Mouse (Mus musculus) c-Kit-positive CD71-negative TER-119-negative erythroid progenitor cells, embryonic 14.5 days (primary cell): ENCODE data around the gene Foxa3.
"Not testable (repeated sequence)": the region's sequence is repeated elsewhere in the genome, so short reads cannot be mapped to it uniquely, and the experiment has no call there.

Source experiments
- DNase-seq: peaks from one replicate; pipeline ENCODE4 v3.0.0-alpha.2; 2013; ENCODE audit warnings: low read depth

The Foxa3 gene

DNA sequence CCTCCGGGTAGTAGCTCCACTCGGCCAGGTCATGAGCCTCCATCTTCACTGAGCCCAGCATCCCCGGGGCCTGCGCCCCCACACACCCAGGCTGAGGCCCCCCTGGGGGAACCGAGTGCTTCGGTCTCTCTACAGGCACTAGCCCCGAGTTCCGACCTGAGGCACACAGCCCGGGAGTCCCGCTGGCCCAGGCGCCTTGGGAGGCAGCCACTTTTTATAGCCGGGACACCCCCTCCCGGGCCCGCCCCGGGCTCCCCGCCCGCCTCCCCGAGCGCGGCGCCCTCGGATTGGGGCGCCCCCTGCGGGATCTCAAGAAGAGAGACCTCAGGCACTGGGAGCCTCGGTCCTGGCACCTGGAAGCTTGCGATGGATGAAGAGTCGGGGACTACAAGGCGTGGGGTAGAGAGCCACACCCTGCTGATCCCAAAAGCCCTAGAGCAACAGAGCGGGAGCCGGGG lies at the start of gene Foxa3:
Gene Foxa3, minus strand, starts transcription at position 182 of the 458 bp plus-strand sequence.
- no peak for DNase-seq

DNA sequence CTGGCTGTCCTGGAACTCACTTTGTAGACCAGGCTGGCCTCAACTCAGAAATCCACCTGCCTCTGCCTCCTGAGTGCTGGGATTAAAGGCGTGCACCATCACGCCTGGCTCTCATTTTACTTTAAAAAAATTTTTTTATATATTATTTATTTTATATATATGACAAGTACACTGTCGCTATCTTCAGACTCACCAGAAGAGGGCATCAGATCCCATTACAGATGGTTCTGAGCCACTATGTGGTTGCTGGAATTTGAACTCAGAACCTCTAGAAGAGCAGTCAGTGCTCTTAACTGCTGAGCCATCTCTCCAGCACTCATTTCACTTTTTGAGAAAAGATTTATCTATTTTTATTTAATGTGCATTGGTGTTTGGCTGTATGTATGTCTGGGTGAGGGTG lies 47.7 kb upstream of the Foxa3 start:
- DNase-seq, result not testable (repeated sequence)

DNA sequence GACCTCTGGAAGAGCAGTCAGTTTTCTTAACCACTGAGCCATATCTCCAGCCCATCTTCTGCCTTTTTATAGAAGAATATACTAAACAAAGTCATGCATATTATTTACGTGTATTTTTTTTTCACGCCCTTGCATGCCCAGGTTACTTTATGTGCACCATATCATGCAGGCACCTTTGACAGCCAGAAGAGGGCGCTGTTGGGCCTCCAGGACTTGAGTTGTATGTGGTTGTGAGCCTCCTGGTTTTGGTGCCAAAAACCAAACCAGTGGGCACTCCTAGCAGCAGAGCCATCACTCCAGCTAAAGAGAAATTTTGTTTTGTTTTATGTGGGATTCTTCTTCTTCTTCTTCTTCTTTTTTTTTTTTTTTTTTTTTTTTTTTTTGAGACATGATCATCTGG lies 46.2 kb upstream of the Foxa3 start:
- no peak for DNase-seq

DNA sequence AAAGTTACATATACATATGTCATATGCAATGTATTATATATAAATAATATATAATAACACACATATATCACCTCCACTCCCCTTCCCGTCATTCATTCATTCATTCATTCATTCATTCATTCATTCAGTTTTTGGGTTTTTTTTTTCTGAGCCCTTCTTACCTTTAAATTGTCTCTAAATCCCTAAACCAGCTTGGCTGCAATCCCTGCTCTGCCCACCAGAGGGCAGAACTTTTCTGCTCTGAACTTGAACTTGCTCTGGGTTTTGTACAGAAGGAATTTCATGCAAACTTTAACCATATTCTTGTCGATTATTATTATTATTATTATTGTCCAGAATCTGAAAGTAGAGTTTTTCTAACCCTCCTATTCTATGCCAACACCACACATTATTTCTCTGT lies 45.4 kb upstream of the Foxa3 start:
- DNase-seq, result peak; percentile 76

DNA sequence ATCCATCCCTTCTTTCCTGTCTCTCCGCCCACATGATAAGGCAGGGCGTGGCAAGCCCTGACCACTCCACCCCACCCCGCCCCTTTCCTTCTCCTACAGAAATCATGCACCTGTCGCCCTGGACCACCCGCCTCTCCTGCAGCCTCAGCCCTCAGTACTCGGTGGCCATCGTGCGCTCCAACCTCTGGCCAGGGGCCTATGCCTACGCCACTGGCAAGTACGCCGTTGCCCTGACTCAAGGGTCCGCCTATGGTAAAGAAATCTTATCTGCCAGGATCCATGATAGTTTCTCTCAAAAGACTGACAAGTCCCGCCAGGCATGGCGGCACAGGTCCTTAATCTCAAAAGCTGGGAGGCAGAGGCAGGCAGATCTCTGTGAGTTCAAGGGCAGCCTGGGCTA lies 44.6 kb upstream of the Foxa3 start:
- DNase-seq, result no peak

DNA sequence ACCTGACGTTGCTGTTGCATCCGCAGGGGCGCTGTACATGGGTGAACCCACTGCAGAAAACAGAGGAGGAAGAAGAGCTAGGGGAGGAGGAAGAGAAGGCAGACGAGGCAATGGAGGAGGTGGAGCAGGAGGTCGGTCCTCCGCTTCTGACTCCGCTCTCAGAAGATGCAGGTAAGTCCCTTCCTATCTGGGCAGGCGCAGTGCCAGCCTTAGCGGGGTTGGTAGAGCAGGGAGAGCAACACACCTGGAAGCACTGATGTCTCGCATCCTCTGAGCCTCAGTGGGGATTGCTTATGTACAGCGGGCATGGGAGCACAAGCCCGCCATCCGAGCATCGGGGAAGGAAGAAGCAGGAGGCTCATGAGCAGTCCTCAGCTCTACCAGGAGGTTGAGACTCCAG lies 43.7 kb upstream of the Foxa3 start:
- DNase-seq, result no peak

DNA sequence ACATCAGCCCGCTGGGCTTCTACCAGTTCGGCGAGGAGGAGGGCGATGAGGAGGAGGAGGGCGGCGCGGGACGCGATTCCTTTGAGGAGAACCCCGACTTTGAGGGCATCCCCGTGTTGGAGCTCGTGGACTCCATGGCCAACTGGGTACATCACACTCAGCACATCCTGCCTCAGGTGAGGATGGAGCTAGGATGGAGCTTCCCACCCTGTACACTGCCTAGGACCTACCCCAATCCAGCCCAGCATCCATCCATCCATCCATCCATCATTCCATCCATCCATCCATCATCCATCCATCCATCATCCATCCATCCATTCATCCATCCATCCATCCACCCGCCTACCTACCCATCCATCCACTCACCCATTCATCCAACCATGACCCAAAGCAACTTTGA lies 42.6 kb upstream of the Foxa3 start:
- DNase-seq, result no peak

DNA sequence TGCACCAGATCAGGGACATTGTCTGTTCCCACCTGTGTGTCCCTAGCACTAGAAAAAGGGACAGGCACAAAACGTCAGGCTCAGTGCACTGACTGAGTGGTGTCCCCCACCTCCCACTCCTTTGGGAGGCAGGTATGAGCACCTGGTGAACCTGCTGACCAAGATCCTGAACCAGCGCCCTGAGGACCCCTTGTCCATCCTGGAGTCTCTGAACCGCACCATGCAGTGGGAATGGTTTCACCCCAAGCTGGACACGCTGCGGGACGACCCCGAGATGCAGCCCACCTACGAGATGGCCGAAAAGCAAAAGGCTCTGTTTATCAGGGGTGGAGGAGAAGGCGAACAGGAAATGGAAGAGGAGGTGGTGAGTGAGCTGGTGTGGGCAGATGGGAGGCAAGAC lies 34.1 kb upstream of the Foxa3 start:
- DNase-seq, result no peak

DNA sequence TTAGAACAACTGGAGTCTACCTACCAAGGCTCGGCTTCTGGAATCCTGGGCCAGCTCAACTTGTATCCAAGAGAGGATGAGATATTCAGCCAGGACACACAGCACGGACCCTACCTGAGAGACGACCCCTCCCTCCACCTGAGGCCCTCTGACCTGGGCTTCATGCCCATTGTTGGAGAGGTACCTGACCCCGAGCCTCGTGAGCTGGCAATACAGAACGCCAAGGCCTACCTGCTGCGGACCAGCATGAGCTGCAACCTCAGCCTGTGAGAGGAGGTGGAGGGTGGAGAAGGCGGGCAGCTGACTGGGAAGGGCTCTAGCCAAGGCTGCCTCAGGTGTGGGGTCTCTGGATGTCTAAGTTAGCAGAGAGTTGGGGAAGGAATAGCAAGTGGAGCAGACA lies 31.8 kb upstream of the Foxa3 start:
- DNase-seq, result no peak

DNA sequence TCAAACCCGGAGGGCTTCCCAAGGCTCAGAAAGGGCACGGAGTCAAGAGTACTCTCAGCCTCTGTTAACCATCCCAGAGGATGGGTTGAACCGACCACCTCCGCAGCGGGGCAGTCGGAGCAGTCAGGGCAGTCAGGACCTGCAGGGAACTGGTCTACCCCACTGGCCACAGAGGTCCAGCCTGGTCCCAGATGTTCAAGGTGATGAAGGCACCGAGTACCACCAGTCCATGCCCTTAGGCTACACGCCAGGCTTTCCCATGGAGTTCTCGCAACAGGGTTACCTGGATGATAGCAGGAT lies 31.4 kb upstream of the Foxa3 start:
- DNase-seq, result no peak

DNA sequence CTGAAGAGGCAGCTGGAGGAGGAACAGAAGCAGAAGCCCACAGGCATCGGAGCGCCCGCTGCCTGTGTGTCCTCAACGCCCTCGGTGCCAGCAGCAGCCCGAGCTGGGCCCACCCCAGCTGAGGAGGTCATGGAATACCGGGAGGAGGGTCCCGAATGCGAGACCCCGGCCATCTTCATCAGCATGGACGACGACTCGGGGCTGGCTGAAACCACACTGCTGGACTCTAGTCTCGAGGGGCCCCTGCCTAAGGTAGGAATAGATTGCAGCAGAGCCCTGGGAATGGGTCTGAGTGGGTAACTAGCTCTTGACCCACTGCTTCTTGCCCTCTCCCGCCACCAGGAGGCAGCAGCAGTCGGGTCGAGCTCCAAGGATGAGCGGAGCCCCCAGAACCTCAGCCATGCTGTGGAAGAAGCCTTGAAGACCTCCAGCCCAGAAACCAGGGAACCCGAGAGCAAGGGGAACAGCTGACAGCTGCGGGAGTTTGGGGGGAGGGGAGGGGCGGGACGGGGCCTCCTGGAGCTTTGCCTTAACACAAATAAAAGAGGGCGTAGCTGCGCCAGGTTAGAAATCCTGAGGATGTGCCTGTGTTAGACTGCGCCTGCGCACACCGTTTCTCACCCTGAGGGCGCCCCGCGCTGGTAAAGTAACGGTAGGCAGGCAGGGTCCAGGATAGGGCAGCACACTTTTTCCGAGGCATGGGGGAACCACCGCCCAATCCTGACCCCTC lies 30.9 kb upstream of the Foxa3 start, which contains the start of gene Rsph6a:
Gene Rsph6a, plus strand, starts transcription at position 644 of the 730 bp plus-strand sequence.
- no peak for DNase-seq

DNA sequence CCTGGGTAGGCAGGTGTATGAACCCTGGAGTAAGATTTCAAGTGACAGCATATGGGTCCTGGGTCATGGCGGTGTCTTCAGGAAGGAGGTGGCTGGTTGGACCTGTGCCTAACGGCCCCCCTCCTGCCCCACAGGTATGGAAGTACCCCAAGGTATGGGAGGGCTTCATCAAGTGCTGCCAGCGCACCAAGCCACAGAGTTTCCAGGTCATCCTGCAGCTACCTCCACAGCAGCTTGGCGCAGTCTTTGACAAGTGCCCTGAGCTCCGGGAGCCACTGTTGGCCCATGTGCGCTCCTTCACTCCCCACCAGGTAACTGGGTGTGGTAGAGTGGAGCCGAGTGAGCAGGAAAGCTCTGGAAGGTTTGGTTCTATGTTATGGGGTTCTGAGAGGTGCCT lies 29.8 kb upstream of the Foxa3 start:
- no peak for DNase-seq

DNA sequence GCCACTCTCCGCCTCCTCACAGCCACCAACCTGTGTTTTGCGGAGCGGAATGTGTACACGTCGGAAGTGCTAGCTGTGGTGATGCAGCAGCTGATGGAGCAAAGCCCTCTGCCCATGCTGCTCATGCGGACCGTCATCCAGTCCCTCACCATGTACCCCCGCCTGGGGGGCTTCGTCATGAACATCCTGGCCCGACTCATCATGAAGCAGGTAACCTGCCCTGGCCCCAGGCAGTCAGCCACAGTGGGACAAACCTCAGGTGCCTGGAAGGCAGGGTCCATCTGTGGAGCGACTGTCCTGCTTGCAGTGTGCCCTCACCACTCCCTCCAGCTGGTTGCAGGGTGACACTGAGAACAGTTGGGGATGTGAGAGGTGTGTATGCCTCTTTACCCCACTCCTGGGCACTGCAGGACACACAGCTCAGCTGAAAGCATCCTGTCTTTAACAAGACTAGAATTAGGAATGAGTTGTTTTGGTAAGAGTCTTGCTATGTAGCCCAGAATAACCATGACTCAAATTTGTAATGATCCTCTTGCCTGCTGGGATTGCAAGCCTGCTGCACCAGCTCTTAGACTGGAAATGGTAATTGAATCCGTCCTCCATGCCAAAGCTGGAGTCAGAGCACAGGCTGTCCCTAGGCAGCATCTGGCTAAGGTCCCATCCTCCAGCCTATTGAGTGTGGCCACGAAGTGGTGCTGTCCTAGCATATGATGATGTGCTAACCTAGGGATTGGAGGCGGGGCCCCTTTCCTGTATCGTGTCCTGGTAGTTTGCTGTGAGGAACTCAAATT lies 29.2 kb upstream of the Foxa3 start:
- DNase-seq, result no peak

DNA sequence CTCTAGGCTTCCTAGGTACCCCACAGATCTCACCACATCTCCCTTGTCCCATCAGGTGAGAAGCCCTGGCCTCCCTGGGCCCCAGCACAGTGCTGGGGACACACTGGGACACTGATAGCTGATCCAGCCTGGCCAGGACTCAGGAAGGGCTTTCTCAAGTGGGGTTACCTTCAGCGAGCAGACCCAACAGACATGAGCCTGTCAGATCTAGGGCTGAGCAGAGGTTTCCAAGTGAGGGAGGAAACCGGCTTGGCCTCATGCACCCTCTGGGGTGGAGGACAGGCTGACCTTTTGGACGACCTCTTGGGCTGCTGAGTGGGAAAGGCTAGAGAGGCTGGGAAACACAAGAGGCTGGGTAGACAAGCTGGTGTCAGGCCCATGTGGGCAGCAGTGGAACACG lies 27.8 kb upstream of the Foxa3 start:
- DNase-seq, result no peak

DNA sequence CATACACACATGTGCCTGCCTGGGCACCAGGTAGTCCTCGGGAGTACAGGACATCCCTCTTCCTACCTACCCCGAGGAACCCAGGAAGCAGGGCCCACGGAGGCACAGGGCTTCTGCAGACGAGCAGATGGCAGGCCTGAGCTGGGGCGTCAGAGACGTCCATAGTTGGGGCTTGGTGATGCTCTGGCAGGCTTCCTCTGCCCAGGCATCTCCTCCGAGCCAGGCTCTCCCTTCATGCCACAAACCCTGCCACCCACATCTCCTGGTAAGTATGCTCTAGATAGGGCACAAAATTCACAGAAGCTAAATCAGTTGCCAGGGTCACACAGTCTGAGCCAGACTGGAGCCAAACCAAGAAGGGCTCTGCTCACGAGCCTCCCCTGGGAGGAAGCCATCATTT lies 26.8 kb upstream of the Foxa3 start:
- DNase-seq, result no peak

DNA sequence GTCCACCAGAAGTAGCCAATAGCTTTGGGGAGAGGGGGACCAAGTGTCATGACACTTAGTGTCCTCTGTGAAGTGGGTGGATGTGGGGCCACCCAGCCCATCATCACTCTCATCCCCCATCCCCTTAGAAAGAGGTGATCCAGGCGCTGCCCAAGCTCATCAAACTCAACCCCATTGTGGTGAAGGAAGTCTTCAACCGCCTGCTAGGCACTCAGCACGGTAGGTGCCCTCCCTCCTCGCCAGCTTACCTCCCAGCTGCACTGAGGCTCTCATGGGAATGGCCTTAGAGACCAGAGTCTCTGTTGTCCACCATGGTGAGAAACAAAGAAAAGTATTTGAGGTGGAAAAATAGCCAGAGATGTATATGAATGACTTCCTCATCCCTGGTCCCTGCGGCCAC lies 25.9 kb upstream of the Foxa3 start:
- no peak for DNase-seq

DNA sequence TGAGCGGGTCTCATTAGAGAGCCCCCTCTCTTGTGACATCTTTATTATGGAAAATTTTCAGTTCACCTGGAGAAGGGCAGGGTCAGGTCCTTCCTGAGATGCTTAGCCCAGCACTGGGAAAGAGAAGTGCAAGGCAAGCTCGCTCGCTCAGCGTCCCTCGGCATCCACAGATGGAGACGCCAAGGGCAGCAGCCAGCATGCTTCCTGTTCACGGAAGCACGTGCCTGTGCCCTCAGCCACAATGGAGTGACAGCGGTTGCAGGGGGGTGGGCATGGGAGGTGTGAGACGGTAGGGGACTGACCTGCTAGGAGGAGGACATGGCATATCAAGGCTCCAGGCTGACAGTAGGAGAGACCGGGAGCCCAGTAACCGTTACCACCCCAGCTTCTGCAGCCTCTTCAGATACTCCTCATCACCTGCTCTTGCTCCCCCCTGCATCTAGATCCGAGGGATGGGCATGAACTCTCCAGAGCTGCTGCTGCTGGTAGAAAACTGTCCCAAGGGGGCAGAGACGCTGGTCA lies 24.7 kb upstream of the Foxa3 start:
- no peak for DNase-seq

DNA sequence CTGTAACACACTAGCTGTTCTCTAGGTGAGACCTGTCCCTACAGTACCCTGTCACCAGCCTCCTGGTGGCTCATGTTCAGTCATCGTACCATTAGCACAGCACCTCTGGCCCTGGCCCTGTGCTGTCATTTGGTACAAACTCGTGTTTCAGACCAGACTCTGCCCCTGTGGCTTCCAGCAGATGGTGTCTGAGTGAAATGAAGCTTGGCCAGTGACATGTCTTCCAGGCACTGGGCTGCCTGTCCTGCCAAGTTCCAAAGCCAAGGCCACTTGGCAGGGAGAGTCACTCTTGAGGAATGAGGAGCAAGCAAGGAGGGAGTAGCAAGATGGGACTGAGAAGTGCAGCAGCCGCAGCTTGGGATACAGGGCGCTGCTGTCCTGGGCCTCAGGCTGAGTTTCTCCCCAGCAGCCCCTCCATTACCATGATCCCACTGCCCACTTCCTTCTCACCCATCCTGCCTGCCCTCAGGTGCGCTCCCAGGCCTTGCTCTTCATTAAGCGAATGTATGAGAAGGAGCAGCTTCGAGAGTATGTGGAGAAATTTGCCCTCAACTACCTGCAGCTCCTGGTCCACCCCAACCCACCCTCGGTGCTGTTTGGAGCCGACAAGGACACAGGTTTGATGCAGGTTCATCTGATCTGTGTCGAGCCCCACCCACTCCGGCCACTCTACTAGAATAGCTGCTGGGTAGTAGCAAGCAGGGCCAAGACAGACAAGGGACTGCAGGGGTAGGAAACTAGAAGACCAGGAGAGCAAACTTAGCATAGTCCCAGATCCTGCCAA lies 23.1 kb upstream of the Foxa3 start:
- no peak for DNase-seq

DNA sequence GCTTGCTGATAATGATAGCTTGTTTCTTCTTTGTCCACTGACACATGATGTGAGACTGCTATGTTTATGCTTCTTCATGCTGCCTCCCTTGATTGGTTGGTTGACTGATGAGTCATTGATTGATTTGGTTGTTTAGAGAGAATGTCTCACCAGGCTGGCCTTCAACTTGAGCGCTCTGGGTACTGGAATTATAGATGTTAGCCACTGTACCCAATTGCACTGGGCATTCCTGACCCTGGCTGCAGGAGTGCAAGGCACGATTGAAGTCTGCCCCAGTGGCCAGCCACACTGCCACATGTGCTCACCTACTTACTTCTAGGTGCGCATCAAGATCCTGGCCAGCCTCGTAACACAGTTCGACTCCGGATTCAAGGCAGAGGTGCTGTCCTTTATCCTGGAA lies 21.3 kb upstream of the Foxa3 start:
- no peak for DNase-seq

DNA sequence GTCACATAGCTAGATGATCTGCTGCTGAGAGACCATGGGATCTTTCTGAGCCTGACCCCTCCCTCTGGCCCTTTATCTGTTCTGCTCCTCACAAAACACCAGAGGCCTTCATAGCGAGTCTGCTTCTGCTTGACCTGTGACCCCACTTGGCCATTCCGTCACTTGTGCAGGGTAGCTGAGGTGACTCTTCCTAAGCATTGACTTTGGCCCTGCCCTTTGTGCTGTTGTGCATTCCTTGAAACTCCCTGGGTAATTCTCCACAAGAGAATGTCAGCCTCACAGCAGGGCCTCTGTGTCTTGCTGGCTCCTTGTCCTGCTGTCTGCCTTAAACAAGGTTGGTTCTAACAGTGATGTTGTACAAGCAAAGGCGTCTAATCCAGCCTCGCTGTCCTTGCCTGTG lies 8.3 kb upstream of the Foxa3 start:
- DNase-seq, result no peak

DNA sequence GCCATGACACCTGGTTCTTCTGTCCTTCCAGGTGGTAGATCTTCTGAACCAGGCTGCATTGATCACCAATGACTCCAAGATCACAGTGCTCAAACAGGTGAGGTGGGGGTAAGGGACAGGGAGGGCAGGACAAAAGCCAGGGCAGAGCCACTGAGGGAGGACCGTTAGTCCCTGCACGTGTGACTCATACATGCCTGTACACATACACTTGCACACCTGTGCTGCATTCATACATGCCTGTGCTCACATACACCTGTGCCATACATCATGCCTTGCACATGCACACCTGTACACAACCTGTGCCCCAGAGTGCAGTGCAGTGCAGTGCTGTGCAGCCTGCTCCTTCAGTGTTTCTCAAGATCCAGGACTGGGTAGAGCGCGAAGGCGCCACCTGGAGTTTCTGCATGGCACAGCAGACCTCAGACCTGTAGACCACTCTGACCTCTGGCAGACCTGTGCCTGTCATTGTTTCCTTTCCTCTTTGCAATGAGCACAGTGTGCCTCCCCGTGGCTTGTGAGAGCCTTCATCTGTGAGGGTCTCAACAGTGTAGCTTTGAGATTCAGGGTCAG lies 5.8 kb upstream of the Foxa3 start:
- peak; percentile 54 for DNase-seq

DNA sequence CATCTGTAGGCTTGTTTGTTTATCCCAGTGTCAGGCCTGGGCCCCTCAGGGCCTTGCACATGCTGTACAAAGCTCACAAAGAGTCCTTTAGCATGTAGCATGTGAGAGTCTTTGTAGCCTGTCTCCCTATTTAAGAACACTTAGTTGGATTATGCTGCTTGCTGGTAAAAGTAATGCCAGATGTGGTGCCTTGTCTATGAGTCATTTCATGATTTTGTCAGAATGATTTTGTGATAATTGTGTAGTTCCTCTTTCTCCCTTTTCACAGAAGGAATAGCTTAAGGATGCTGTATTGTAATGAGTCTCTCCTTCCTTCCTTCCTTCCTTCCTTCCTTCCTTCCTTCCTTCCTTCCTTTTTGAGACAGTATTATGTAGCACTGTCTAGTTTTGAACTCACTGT lies 4.7 kb upstream of the Foxa3 start:
- DNase-seq, result no peak
